Mouse (Mus musculus) cerebellum, adult 11-12 months (tissue): ENCODE data around the gene Nxf1.
"Not testable (repeated sequence)": the region's sequence is repeated elsewhere in the genome, so short reads cannot be mapped to it uniquely, and the experiment has no call there.

Experiments
- DNase-seq: peaks from one replicate; pipeline ENCODE4 v3.0.0; 2022

The Nxf1 gene

GRCm38 (mm10) chr19:8725081-8725613 lies 31.7 kb upstream of the Nxf1 start:
- DNase-seq: no peak

GRCm38 (mm10) chr19:8726609-8727390 lies 30.1 kb upstream of the Nxf1 start:
- DNase-seq: no peak

DNA sequence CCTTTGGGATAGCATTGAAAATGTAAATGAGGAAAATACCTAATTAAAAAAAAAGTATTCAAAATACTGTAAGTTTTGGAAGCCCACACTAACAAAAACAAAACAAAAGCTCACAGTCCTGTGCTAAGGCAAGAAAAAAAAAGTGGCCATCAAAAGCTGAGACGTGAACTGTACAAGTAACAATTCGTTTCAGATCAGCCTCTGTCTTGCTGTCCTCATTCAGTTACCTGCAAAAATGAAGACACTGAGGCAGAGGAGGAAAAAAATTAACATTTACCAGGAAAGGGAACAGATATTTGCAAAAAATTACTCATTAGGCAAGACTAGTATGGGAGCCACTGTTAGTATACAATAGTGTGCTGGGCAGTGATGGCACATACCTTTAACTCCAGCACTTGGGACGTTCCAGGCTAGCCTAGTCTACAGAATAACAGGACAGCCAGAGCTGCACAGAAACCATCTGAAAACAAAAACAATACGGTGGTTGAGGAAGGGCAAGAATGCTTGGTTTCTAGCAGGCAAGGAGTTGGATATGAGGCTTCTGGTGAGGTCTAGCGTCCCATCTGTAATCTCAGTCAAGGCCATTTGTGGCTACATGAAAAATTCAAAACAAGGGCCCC lies 29.3 kb upstream of the Nxf1 start:
- no peak for DNase-seq

- not testable (repeated sequence) for DNase-seq
Observed at GRCm38 (mm10) chr19:8728335-8729099, 28.4 kb upstream of the Nxf1 start.

DNA sequence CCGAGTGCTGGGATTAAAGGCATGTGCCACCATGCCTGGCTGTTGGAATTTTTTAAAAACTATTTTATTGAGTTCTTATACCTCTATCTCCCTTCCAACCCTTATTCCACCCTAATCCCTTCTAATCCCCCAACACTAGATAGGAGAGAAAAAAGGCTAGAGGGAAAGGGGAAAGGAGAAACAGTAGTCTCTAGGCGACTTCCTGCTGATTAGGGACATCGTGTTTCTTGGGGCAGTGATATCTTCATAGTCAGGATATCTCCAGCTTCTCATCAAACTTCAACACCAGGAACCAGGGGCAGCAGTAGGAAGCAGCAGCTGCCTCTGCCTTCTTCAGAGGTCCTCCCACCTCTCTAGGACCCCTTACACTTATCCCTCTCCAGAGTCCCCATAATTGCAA lies 22.5 kb upstream of the Nxf1 start:
- DNase-seq: no peak

GRCm38 (mm10) chr19:8735389-8736159 lies 21.3 kb upstream of the Nxf1 start, which contains the start of gene Wdr74:
Gene Wdr74 (plus strand): TSS chr19:8735827.
- peak; percentile 88 for DNase-seq

DNA sequence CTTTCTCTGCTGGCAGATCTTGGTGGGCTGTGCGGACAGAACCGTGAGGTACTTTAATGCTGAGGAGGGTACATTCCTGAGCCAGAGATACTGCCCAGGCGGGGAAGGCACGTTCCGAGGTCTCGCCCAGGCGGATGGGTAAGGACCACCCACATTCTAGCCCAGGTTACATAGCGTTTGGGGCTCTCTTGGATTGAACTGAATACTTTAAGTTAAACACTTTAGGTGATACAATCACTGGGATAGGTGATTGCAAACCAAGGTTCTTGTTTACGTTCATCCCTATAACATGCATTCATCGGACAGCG lies 20.8 kb upstream of the Nxf1 start:
- no peak for DNase-seq

DNA sequence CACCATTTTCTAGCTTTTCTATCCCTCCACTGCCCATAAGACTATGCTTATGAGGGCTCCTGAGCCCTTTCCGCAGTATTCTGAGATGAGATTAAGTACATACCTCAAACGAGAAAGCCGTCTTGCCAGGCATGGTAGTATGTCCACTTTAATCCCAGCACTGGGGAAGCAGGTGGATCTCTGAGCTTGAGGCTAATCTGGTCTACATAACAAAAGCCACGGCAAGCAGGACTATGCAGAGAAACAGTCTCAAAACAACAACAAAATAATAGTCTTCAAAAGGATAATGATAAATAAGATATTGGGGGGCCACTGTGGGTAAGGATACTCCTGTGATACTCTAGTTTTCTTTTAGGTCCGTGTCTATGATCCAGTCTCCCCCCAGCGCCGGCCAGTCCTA lies 18.0 kb upstream of the Nxf1 start:
- no peak for DNase-seq

DNA sequence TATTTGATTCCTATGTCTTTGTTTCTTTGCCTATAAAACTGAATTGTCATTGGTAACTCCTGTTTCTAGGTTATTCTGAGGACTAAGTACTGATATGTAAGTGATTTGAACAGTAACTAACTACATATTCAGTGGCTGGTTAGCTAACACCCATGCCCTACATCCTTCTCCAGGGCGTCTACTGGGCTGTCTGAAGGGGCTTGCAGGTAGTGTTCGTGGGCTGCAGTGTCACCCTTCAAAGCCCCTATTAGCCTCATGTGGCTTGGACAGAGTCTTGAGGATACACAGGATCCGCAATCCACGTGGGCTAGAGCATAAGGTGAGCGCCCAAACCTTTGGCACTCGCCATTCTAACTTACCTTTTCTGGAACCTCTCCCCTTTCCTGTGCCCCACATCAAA lies 17.2 kb upstream of the Nxf1 start:
- no peak for DNase-seq

DNA sequence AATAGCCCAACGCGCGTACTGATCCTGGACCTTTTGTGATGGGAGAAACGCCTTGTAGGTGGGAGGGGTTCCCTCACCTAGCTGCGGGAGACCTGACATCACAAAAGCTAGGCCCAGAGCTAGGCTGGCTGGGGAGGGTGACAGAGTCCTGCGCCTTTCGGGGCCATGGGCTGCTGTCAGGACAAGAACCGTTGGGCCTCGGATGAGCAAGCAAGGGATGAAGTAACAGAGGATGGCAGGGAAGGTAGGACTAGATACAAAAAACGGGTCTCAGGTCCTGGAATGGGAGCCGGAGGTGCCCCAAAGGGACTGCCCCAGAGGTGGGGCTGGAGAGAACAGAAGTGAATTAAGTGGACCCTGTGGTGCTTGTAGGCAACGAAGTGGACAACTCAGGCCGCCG lies 16.3 kb upstream of the Nxf1 start, which contains the start of gene 1700092M07Rik:
Gene 1700092M07Rik, plus strand, starts transcription at position 116 of the 400 bp plus-strand sequence.
- DNase-seq: peak; percentile 68

GRCm38 (mm10) chr19:8741243-8741869 lies 15.5 kb upstream of the Nxf1 start, which contains the start of gene Stx5a:
Gene Stx5a (plus strand): TSS chr19:8741413.
- DNase-seq: peak; percentile 97

DNA sequence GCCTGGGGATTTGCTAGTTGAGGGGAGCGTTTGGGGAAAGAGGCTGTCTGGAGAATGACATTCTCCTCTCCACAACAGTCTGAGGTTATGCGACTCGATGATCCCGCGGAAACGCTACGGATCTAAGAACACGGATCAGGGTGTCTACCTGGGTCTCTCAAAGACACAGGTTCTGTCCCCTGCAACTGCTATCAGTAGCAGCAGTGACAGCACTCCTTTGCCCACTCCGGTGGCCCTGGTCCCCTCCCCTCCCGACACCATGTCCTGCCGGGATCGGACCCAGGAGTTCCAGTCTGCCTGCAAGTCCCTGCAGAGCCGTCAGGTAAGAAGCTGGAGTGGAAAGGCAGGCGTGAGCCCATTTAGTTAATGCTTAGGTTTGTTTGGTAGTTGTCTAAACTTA lies 14.7 kb upstream of the Nxf1 start:
- DNase-seq: peak; percentile 56

GRCm38 (mm10) chr19:8745382-8745781 lies 11.5 kb upstream of the Nxf1 start:
- no peak for DNase-seq

GRCm38 (mm10) chr19:8747368-8747767 lies 9.5 kb upstream of the Nxf1 start:
- no peak for DNase-seq

DNA sequence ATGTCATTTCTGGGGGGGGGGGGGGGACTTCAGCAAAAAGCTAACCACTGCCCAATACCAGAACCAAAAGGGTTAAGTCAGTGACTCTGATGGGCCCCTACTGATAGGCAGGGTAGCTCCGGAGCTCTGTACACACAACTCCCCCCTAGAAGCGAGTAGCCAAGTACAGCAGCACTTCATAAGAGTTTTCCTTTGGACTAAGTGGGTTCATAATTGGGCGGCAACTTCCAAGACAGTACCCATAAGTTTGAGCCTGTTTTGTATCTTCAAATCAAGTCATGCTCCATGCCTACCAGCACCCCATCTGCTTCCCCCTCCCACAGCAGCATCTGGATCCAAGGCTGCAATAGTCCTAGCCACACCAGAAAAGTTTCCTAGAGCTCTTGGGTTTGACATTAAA lies 1.2 kb upstream of the Nxf1 start:
- no peak for DNase-seq

- DNase-seq: no peak
Observed at GRCm38 (mm10) chr19:8757471-8757998, 662 bp downstream of the Nxf1 start.

DNA sequence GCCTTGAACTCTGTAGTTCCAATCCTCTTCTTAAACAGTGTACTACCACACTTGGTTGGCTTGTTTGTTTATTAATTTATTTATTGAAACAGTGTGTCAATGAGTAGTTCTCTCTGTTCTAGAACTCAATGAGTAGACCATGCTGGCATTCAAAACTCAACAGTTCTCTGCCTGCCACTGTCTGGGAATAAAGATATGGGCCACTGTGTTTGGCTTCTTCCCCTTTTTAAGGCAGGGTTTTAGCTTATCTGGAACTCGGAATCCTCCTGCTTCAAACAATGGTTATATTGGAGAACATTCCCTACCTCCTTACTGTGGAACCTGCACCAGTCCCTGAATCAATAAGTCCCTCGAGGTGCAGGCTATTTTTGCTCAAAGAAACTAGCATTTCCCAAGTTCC lies 2.0 kb downstream of the Nxf1 start:
- DNase-seq: no peak

DNA sequence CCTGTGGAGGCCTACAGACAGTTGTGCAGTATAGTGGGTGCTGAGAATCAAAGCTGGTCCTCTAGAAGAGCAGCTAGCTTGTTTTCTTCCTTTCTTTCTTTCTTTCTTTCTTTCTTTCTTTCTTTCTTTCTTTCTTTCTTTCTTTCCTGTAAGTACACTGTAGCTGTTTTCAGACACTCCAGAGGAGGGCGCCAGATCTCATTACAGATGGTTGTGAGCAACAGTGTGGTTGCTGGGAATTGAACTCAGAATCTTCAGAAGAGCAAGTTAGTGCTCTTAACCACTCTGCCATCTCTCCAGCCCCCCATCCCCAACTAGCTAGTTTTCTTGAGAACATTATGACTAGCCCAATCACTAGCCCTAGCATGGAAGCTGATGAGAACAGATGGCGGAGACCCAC lies 3.9 kb downstream of the Nxf1 start:
- no peak for DNase-seq

- DNase-seq: no peak
Observed at GRCm38 (mm10) chr19:8763276-8763675, 6.4 kb downstream of the Nxf1 start.

GRCm38 (mm10) chr19:8765562-8765961 lies 8.7 kb downstream of the Nxf1 start:
- no peak for DNase-seq

DNA sequence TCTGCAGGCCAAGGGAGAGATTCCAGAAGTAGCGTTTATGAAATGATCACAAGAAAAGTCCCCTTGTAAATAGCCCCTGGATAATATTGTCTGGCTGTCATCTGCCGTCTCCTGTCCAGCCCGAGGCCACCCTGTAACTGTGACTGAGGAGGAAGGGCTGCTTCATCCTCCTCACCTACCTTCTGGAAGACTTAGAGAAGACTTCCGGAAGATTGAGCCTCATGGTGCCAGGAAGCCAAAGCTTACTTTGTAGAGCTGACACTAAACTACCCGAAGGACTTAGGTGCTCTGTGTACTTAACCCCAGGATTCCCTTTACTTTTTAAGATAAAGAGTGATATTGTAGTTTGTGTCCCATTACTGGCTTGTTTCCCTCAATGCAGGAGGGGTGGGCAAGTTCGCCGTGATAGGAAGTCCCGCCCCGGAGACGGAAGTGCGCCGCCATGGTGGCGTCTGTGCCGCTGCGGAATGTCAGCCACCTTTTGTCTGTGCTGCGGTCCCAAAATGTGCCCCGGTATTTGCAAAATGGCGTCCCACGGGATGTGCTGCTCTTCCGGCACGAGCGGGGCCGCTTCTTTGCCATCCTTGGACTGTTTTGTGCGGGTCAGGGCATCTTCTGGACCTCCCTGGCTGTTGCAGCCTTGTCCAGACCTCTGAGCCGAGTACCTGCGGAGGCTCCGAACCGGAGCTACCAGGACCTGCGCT lies 13.8 kb downstream of the Nxf1 start, which contains the start of gene Tmem223:
Gene Tmem223, plus strand, starts transcription at position 430 of the 704 bp plus-strand sequence.
- DNase-seq: peak; percentile 77
